Mouse (Mus musculus) G1E (cell line): ENCODE data around the gene Ighmbp2.

Source experiments
- CTCF ChIP-seq: IDR thresholded peaks from 2 replicates; pipeline ENCODE4 v1.5.1; 2012; ENCODE audit warnings: low read depth, low read length, inconsistent platforms, mixed read lengths
- GATA1 ChIP-seq: IDR thresholded peaks from 2 replicates; pipeline ENCODE4 v1.6.1; 2012; ENCODE audit warnings: borderline replicate concordance, low read length, inconsistent platforms, mixed read lengths
- POLR2AphosphoS5 ChIP-seq: IDR thresholded peaks from 2 replicates; pipeline ENCODE4 v1.6.1; 2012; ENCODE audit warnings: low read depth, low read length, inconsistent platforms; ENCODE audit not compliant: insufficient replicate concordance

DNA sequence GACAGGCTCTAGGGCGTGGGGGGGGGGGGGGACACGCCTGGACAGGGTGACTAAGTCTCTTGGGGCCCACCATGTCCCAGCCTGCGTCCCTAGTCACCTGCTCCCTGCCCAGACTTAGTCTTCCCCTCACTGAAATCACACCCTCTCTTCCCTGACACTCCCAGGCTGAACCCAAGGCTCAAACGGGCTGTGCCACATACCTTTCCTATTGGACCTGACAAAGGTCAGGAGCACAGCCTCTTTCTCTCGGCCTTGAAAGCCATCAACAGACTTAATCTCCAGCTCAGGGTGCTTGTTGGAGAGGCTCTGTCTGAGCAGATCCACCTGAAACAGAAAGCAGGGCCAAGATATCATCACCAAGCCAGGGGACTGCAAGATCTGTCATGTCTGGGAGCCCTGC, 16.7 kb downstream of the Ighmbp2 start:
- TF ChIP-seq CTCF (no peak), GATA1 (no peak), POLR2AphosphoS5 (no peak)
